Mouse (Mus musculus): Measurements from ENCODE around the gene Rbp1. TPM values are rescaled to one million over a fixed set of nuclear protein-coding genes. Genes with fewer than 3 reads are reported as not detected.

The Rbp1 gene
- polyA plus RNA-seq, 1 experiment from 2014 or later: 26.1 TPM

DNA sequence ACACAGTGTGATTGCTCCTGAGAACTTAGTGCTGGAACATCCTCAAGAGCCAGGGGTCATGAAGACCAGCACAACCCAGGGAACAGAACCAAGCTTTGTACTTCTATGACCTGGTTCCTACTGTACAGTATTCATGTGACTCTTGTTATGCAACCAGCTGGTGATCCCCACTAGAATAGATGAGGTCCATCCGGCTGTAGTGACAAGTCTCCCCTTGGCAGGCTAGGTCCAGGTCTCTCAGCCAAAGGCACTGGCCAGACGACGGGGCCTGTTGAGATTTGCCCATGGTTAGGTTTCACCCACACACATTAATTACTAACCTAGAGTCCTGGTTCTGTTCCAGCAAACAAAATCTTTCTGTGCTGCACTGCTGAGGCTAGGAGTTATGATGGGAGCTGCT lies 4.4 kb upstream of the Rbp1 start:
- Histone ChIP-seq H3K9ac (replicated peaks; ENCODE audit: low read length) (no peak overlapping the region), H3K27ac (replicated peaks; ENCODE audit: low read depth, low read length) (no peak overlapping the region), H3K27me3 (ENCODE audit: control insufficient read depth, insufficient read depth, low read length) (no peaks in the 10 kb centered on the region), H3K36me3 (ENCODE audit: control insufficient read depth, insufficient read depth, low read length) (no peaks in the 10 kb centered on the region), H3K4me3 (replicated peaks; ENCODE audit: low read depth, low read length) (no peak overlapping the region), H3K4me1 (ENCODE audit: control insufficient read depth, insufficient read depth, low read length) (no peaks in the 10 kb centered on the region), H3K4me2 (ENCODE audit: low read length) (no peak overlapping the region), H3K9me3 (ENCODE audit: control insufficient read depth, low read length) (no peaks in the 10 kb centered on the region)
- ATAC-seq (ENCODE audit: low FRiP score, low TSS enrichment) (no peak), DNase-seq (no peak)
- WGBS: 97% methylated on average over 3 of the region's 3 CpGs

DNA sequence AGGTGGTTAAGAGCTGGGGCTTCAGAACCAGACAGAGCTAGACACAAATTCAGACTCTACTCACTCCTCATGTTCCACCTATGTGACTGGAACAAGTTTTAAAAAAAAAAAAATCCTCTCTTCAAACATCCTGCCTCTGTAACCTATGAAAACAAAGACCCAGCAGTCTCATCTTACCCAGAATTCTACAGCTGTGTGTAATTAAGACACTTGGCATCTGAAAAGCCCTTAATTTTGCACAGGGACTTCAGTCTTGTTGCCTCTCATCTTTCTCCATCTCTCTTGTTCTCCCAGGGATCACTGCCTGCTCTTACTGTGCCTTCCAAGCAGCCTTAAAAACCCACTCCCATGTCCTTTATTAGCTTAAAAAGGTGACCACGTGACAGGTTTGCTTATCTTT lies 2.1 kb upstream of the Rbp1 start:
- 78% methylated on average over 1 of the region's 1 CpGs for WGBS
- H3K27me3 ChIP-seq (ENCODE audit: control insufficient read depth, insufficient read depth, low read length): 0 out of 2 replicates have a peak, but pooled peaks cover 11% of the 10 kb centered on the region

GRCm38 (mm10) chr9:98421903-98422302 lies 858 bp upstream of the Rbp1 start:
- H3K4me1 ChIP-seq (ENCODE audit: control insufficient read depth, insufficient read depth, low read length): peaks cover 23% of the 10 kb centered on the region
- DNase-seq (no peak), ATAC-seq (ENCODE audit: low FRiP score, low TSS enrichment) (no peak)
- H3K27me3 ChIP-seq (ENCODE audit: control insufficient read depth, insufficient read depth, low read length): 0 out of 2 replicates have a peak, but pooled peaks cover 11% of the 10 kb centered on the region
- no peaks in the 10 kb centered on the region for H3K9me3 ChIP-seq (ENCODE audit: control insufficient read depth, low read length)
- H3K4me3 ChIP-seq (replicated peaks; ENCODE audit: low read depth, low read length): no peak overlapping the region
- H3K4me2 ChIP-seq (ENCODE audit: low read length): no peak overlapping the region
- H3K36me3 ChIP-seq (ENCODE audit: control insufficient read depth, insufficient read depth, low read length): no peaks in the 10 kb centered on the region
- 72% methylated on average over 3 of the region's 3 CpGs for WGBS
- H3K9ac ChIP-seq (replicated peaks; ENCODE audit: low read length): no peak overlapping the region
- no peak overlapping the region for H3K27ac ChIP-seq (replicated peaks; ENCODE audit: low read depth, low read length)

More for the DNA sequence above, 2.1 kb upstream of the Rbp1 start:
- DNase-seq (no peak), ATAC-seq (ENCODE audit: low FRiP score, low TSS enrichment) (no peak)
- no peak overlapping the region for H3K27ac ChIP-seq (replicated peaks; ENCODE audit: low read depth, low read length)
- no peaks in the 10 kb centered on the region for H3K36me3 ChIP-seq (ENCODE audit: control insufficient read depth, insufficient read depth, low read length)
- peaks cover 17% of the 10 kb centered on the region for H3K4me1 ChIP-seq (ENCODE audit: control insufficient read depth, insufficient read depth, low read length)
- H3K9ac ChIP-seq (replicated peaks; ENCODE audit: low read length): no peak overlapping the region
- H3K9me3 ChIP-seq (ENCODE audit: control insufficient read depth, low read length): no peaks in the 10 kb centered on the region
- H3K4me3 ChIP-seq (replicated peaks; ENCODE audit: low read depth, low read length): no peak overlapping the region
- H3K4me2 ChIP-seq (ENCODE audit: low read length): no peak overlapping the region

DNA sequence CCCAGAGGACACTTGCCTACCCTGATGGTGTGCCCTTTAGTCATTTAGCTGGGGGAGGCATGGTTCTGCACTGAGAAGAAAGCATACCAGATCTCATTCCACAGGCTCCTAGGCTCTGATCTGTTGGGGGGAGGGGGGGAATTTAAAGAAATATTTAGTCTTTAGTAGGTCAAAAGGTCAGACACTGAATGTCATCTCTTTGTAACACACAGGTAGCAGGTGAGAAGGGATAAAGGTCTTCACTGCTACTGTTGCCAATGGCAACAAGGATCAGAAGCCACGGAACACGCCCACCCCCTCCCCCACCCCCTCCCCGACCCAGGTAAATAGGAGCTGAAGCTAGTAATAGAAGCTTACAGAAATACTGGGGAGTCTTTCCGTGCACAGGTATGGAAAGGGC lies 930 bp downstream of the Rbp1 start:
- no peak overlapping the region for H3K4me3 ChIP-seq (replicated peaks; ENCODE audit: low read depth, low read length)

GRCm38 (mm10) chr9:98424291-98424690 lies 1.5 kb downstream of the Rbp1 start:
- Histone ChIP-seq H3K9me3 (ENCODE audit: control insufficient read depth, low read length) (no peaks in the 10 kb centered on the region), H3K4me1 (ENCODE audit: control insufficient read depth, insufficient read depth, low read length) (peaks cover 23% of the 10 kb centered on the region), H3K27ac (replicated peaks; ENCODE audit: low read depth, low read length) (no peak overlapping the region), H3K9ac (replicated peaks; ENCODE audit: low read length) (peak overlapping the region; percentile 49), H3K4me3 (replicated peaks; ENCODE audit: low read depth, low read length) (peak overlapping the region; percentile 42), H3K36me3 (ENCODE audit: control insufficient read depth, insufficient read depth, low read length) (no peaks in the 10 kb centered on the region), H3K4me2 (ENCODE audit: low read length) (peak overlapping the region; percentile 71), H3K27me3 (ENCODE audit: control insufficient read depth, insufficient read depth, low read length) (0 out of 2 replicates have a peak, but pooled peaks cover 11% of the 10 kb centered on the region)
- DNase-seq (peak; percentile 49), ATAC-seq (ENCODE audit: low FRiP score, low TSS enrichment) (no peak)
- 5% methylated on average over 8 of the region's 8 CpGs for WGBS

More for the DNA sequence above, 930 bp downstream of the Rbp1 start:
- no peak overlapping the region for H3K9ac ChIP-seq (replicated peaks; ENCODE audit: low read length)
- WGBS: 11% methylated on average over 4 of the region's 4 CpGs
- H3K36me3 ChIP-seq (ENCODE audit: control insufficient read depth, insufficient read depth, low read length): no peaks in the 10 kb centered on the region
- no peak overlapping the region for H3K27ac ChIP-seq (replicated peaks; ENCODE audit: low read depth, low read length)
- H3K27me3 ChIP-seq (ENCODE audit: control insufficient read depth, insufficient read depth, low read length): 0 out of 2 replicates have a peak, but pooled peaks cover 11% of the 10 kb centered on the region
- ATAC-seq (ENCODE audit: low FRiP score, low TSS enrichment) (no peak), DNase-seq (no peak)
- H3K4me1 ChIP-seq (ENCODE audit: control insufficient read depth, insufficient read depth, low read length): peaks cover 23% of the 10 kb centered on the region
- peak overlapping the region; percentile 71 for H3K4me2 ChIP-seq (ENCODE audit: low read length)
- H3K9me3 ChIP-seq (ENCODE audit: control insufficient read depth, low read length): no peaks in the 10 kb centered on the region

DNA sequence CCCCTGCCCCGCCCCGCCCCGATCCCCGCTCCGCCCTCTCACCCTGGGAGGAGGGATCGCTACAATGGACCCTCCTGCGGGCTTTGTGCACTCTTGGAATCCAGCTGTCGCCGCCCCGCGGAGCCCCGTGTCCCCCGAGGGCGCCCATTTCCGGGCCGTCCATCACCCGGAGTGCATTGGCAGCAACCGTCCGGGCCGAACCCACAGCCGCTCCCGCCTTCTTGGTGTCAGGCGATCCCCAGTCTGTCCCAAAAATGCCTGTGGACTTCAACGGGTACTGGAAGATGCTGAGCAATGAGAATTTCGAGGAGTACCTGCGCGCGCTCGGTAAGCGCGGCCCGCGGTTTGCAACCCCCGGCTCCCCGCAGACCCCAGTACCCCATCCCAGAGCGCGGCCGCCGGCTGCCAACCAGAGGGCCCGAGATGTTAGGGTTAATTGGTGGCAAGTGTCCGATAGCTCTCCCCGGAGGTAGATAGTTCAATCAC lies 2.0 kb downstream of the Rbp1 start:
- Histone ChIP-seq H3K4me1 (ENCODE audit: control insufficient read depth, insufficient read depth, low read length) (peaks cover 23% of the 10 kb centered on the region), H3K4me2 (ENCODE audit: low read length) (peak overlapping the region; percentile 71), H3K27me3 (ENCODE audit: control insufficient read depth, insufficient read depth, low read length) (0 out of 2 replicates have a peak, but pooled peaks cover 11% of the 10 kb centered on the region), H3K27ac (replicated peaks; ENCODE audit: low read depth, low read length) (no peak overlapping the region), H3K9ac (replicated peaks; ENCODE audit: low read length) (peak overlapping the region; percentile 49), H3K4me3 (replicated peaks; ENCODE audit: low read depth, low read length) (peak overlapping the region; percentile 42), H3K36me3 (ENCODE audit: control insufficient read depth, insufficient read depth, low read length) (no peaks in the 10 kb centered on the region), H3K9me3 (ENCODE audit: control insufficient read depth, low read length) (no peaks in the 10 kb centered on the region)
- WGBS: under 1% methylated on average over 41 of the region's 42 CpGs
- peak; percentile 61 for ATAC-seq (ENCODE audit: low FRiP score, low TSS enrichment)
- peak; percentile 65 for DNase-seq

GRCm38 (mm10) chr9:98425351-98425880 lies 2.7 kb downstream of the Rbp1 start:
- no peaks in the 10 kb centered on the region for H3K36me3 ChIP-seq (ENCODE audit: control insufficient read depth, insufficient read depth, low read length)
- WGBS: 6% methylated on average over 19 of the region's 19 CpGs
- peak overlapping the region; percentile 49; the same call in 1 of the 2 replicates for H3K9ac ChIP-seq (replicated peaks; ENCODE audit: low read length)
- ATAC-seq (ENCODE audit: low FRiP score, low TSS enrichment) (no peak), DNase-seq (peak; percentile 34)
- H3K4me2 ChIP-seq (ENCODE audit: low read length): peak overlapping the region; percentile 71
- H3K27ac ChIP-seq (replicated peaks; ENCODE audit: low read depth, low read length): no peak overlapping the region
- no peaks in the 10 kb centered on the region for H3K9me3 ChIP-seq (ENCODE audit: control insufficient read depth, low read length)
- H3K27me3 ChIP-seq (ENCODE audit: control insufficient read depth, insufficient read depth, low read length): 0 out of 2 replicates have a peak, but pooled peaks cover 11% of the 10 kb centered on the region
- peak overlapping the region; percentile 42 for H3K4me3 ChIP-seq (replicated peaks; ENCODE audit: low read depth, low read length)
- peaks cover 23% of the 10 kb centered on the region for H3K4me1 ChIP-seq (ENCODE audit: control insufficient read depth, insufficient read depth, low read length)

GRCm38 (mm10) chr9:98427906-98428517 lies 5.3 kb downstream of the Rbp1 start:
- H3K4me1 ChIP-seq (ENCODE audit: control insufficient read depth, insufficient read depth, low read length): peaks cover 23% of the 10 kb centered on the region
- ATAC-seq (ENCODE audit: low FRiP score, low TSS enrichment): no peak

DNA sequence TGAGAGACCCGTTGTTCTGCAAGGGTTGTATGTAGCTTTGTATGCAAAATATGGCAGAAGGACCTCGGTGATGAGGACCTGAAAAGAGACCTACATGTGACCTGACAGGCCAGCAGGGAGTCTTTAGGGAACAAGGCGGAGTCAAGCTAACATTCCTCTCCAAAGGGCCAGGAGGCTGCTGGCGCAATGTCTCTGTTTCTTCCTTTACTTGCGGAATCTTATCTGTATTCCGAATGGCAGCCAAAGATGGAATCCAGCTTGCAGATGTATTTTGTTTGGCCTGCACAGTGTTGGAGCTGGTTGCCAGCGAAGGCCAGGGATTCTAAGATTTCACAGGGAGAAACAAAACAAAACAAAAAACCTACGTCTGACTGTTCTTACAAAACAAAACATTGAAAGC lies 6.0 kb downstream of the Rbp1 start:
- Histone ChIP-seq H3K27me3 (ENCODE audit: control insufficient read depth, insufficient read depth, low read length) (0 out of 2 replicates have a peak, but pooled peaks cover 11% of the 10 kb centered on the region), H3K4me1 (ENCODE audit: control insufficient read depth, insufficient read depth, low read length) (peaks cover 23% of the 10 kb centered on the region), H3K9me3 (ENCODE audit: control insufficient read depth, low read length) (no peaks in the 10 kb centered on the region), H3K27ac (replicated peaks; ENCODE audit: low read depth, low read length) (no peak overlapping the region), H3K4me2 (ENCODE audit: low read length) (no peak overlapping the region), H3K36me3 (ENCODE audit: control insufficient read depth, insufficient read depth, low read length) (no peaks in the 10 kb centered on the region), H3K4me3 (replicated peaks; ENCODE audit: low read depth, low read length) (no peak overlapping the region), H3K9ac (replicated peaks; ENCODE audit: low read length) (no peak overlapping the region)
- ATAC-seq (ENCODE audit: low FRiP score, low TSS enrichment) (no peak), DNase-seq (no peak)
- 71% methylated on average over 8 of the region's 8 CpGs for WGBS

More at GRCm38 (mm10) chr9:98427906-98428517, 5.3 kb downstream of the Rbp1 start:
- DNase-seq: no peak
- H3K9ac ChIP-seq (replicated peaks; ENCODE audit: low read length): no peak overlapping the region
- no peak overlapping the region for H3K4me3 ChIP-seq (replicated peaks; ENCODE audit: low read depth, low read length)
- H3K36me3 ChIP-seq (ENCODE audit: control insufficient read depth, insufficient read depth, low read length): no peaks in the 10 kb centered on the region
- 0 out of 2 replicates have a peak, but pooled peaks cover 11% of the 10 kb centered on the region for H3K27me3 ChIP-seq (ENCODE audit: control insufficient read depth, insufficient read depth, low read length)
- 73% methylated on average over 4 of the region's 4 CpGs for WGBS
- no peaks in the 10 kb centered on the region for H3K9me3 ChIP-seq (ENCODE audit: control insufficient read depth, low read length)
- no peak overlapping the region for H3K4me2 ChIP-seq (ENCODE audit: low read length)
- no peak overlapping the region for H3K27ac ChIP-seq (replicated peaks; ENCODE audit: low read depth, low read length)

Data from midbrain, embryonic 14.5 days (tissue).